Mouse (Mus musculus): ENCODE measurements around the gene Fcho1.
"Not testable (repeated sequence)": the region's sequence is repeated elsewhere in the genome, so short reads cannot be mapped to it uniquely, and the experiment has no call there.

Gene Fcho1

DNA sequence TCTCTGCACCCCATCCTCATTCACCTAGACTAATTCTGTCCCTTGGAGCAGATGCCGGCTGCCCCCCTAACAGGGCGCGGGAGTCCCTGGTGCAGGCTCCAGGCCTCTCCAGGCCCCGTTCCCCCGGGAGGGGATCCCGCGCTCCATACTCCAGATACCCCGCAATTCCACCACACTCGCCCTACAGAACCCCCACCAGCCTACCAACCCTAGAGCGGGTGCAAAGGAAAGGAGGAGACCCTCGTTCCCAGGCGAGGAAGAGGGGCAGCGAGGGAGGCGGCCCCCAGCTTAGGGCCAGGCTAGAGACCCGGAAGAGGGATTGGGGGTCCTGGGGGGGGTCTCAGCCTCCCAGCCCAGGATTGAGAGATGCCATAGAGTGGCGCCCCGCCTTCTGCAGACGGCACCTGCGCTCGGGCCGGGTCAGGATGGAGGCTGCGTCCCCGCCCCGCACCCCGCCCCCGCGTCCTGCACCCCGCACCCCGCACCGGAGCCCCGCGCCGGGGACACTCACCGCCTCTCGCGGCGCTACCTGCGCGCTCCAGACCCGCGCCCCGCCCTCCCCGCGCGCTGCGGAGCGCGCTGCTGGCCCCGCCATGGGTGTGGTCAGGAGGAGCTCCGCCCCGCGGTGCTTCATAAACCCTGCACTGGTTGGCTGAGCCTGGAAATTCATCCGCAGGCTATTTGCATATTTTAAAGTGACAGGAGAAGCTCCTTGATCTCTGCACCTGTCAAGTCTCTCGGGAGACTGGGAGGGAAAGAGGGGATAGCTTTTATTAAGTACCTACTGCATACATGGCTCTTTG lies at the start of gene Fcho1:
Gene Fcho1 (minus strand): TSS at position 595 of the 803 bp plus-strand sequence.
- DNase-seq (ENCODE audit: low spot score in 2 of 2): peak in 1 of 2 experiments; percentile 89

DNA sequence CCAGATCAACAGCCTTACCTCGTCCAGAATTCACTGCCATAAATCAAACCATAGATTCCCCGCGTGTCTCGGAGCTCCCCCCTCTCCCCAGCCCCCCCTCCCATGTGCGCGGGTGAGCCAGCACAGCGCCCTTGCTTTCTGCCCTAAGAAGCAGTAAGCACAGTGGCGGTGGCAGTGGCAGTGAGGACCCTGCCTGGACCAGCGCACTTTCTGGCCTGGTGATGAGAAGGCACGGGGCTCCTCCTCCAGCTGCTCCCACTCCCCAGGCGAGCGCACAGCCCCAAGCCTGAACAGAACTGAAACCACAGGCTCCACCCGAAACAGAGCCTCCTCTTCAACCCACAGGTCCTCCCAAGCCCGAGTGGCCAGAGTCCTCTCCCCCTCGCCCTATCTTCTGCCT lies 45.8 kb upstream of the Fcho1 start:
- DNase-seq (ENCODE audit: low spot score in 2 of 2): no peak

DNA sequence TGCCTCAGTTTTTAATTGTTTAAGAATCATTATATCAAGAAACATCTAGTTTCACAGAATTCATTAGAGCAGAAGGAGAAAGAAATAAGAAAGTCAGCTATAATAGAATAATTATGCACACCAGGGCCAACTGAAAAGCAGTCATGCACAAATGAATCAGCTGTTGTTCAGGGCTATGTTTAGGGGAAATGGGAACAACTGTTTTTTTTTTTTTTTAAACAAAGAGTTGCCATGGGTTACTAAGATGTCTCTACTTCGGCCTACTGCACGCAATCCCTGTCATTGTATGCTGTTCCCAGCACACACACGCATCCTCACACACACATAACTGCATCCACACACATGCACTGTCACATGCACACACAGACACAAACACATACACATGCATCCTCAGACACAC lies 33.3 kb upstream of the Fcho1 start:
- no peak for DNase-seq (ENCODE audit: low spot score in 2 of 2)

DNA sequence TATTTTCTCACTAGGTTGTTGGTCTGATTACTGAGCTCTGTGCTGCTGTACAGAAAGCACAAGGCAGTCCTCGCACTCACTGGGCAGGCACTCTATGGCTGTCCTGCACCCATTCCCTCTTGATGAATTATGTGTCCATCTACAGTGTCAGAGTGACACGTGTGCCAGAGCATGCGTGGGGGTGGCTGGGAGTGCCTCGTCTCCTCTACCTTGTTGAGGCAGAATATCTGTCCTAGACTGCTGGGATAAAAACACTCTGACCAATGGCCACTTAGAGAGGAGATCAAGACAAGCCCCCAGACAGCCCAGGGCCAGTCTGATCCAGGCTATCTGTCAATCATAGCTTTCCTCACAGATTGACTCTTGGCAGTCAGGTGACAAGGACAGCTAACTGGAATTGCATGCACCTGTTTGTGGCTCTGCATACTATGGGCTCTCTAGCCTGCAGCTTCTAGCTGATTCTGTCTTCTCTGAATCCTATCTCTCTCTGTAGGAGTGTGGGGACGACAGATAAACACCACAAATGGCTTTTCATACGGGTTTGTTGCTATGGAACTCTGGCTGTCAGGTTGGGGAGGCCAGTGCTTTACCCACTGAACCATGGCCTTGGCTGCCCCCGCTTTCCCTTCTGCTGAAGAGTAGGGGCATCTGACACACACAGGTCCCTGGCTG lies 27.5 kb upstream of the Fcho1 start:
- not testable (repeated sequence) for DNase-seq (ENCODE audit: low spot score in 2 of 2)

DNA sequence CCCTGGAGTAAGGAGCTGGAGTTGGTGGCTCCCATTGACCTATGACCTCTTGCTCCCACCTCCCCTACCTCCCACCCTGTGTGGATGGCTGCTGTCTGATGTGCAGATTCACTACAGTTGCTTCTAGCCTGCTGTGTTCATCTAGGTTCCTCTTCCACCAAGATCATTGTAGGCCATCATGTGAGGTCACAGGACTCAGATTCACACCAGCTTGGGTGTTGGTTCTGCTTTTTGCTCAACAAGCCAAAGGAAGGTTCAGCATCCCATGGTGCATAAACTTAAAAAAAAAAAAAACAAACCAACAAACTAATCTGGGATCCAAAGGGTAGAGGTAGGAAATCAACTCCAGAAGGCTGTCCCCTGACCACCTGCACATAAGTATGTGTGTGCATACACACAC lies 26.7 kb upstream of the Fcho1 start:
- DNase-seq (ENCODE audit: low spot score in 2 of 2): not testable (repeated sequence)

DNA sequence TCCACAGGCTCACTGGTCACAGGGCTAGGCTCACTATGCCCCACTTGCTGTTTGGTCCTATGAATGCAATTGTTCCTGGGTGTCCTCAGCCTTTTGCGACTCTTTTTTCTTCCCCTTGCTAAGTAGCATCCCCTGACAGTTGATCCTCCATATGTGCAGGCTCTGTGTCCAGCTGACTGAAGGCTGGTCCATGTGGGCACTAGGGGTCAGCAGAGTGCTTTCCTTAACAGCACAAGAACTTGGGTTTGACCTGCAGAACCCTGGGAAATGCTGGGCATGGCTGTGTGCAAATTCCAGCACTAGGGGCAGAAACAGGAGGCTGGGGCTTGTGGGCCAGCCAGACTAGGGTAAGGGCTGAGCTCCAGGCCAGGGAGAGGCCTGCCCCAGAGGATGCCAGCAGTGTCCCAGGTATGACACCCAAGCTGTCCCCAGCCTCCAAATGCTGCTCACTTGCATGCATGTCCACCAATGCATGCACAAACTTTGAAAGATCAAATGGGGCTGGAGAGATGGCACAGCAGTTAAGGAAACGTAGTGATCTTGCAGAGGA lies 25.9 kb upstream of the Fcho1 start:
- not testable (repeated sequence) for DNase-seq (ENCODE audit: low spot score in 2 of 2)

DNA sequence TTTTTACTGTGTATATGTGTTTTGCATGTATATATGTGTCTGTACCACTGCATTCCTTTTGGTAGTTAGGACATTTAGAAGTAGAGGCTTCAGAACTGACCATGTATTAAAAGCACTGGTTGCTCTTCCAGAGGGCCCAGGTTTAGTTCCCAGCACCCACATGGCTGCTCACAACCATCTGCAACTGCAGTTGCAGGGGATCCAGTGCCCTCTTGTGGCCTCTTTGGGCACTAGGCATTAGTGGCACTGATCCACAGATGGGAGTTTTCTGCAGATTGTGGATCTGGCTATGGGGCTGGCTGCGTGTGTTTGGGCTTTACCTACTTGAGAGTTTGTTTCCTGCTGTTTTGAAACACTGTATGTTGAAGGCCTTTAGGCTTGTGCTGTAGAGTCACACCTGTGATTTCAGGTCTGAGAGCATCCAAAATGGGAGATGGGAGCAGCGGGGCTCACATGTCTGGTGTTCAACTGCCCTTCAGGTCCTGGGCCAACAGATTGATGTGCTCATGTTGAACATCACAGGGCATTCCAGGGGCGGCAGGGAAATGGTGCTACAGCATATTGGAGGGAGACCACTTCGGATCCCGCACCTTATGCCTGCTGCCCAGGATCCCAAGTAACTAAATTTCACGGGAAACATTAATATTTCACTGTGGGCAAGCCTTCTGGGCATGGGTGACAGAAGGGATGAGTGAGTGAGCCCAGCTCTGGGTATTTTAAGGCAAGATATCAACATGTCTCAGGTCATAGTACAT lies 24.0 kb upstream of the Fcho1 start:
- not testable (repeated sequence) for DNase-seq (ENCODE audit: low spot score in 2 of 2)

DNA sequence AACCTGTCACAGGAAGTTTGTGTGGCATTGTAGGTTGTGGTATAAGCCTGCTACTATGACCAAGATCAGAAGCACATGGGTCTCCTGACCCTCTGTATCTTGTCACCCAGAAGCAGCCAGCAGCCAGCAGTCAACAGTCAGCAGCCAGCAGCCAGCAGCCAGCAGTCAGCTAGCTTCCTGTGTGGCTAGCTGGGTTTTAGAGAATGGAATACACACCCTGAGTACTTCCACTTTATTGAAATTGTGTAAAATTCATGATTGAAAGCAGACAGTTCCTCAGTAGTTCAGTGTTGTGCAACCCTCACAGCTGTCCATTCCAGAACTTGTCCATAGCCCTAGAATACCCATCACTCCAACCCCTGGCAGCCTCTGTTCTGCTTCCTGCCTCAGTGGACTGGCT lies 21.6 kb upstream of the Fcho1 start:
- not testable (repeated sequence) for DNase-seq (ENCODE audit: low spot score in 2 of 2)

DNA sequence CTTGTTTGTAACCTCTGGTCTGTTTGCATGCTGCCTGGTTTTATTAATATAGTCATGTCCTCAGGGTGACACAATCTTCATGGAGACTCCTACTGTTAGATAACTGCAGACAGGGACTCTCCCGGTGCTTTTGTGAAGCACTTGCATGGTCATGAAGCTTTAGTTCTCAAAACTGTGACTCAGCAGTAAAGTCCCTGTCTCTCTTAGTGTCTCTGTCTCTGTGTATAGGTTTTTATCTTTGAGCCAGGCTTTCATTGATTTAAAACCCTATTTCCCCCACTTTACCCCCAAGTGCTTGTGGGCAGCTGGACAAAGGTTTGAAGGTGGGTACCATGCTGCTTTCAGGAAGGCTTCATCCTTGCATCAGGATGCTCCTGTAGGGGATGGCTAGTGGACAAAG lies 19.8 kb upstream of the Fcho1 start:
- DNase-seq (ENCODE audit: low spot score in 2 of 2): no peak

DNA sequence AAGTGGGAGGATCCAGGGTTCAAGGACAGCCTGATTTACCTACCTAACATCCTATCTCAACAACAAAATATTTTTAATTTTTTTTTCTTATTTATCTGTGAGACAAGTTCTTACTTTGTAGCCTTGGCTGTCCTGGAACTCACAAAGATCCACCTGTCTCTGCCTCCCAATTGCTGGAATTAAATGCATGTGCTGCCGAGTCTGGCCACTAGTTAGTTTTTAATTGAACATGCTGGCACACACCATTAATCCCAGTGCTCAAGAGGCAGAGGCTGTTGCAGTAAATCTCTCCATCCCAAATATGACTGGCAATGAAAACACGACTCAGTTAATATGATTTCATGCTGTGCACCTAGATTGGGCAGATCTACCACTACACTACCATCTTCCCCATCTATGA lies 17.3 kb upstream of the Fcho1 start:
- DNase-seq (ENCODE audit: low spot score in 2 of 2): no peak

DNA sequence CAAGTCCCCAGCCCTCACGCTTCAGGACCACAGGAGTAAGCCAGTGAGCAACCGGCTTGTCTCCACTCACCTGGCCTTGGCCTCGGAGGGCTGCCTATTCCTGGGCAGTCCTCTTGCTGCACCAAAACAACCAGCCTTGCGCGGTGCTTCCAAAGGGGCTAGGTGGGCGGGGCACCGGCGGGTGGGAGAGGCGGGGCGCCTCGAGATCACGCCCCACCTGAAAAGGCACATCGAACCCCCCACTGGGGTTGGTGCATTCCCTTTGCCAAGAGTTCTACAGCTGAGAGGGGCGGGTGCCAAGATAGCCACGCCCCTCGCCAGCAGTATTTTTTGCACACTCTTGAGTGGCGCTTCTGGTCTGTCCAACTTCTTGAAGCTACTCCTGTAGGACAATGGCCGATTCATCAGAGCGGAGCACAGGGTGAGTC lies 16.2 kb upstream of the Fcho1 start:
- DNase-seq (ENCODE audit: low spot score in 2 of 2): no peak

DNA sequence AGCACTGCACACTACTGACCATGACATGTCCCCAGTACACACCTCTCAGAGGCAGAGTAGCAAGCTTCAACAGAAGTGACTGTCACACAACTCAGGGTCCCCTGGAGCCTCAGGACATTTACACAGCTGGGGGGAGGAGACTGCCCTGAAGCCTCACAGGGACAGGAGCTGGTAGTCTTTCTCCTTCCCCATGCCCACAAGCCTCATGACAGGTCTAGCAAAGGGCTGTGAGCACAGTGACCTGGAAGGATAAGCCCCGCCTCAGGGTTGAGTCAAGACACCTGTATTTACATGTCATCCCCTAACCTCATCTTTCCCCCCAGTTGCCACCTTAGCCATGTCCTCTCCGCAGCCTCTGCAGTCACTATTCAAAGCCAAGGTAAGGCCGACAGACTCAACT lies 15.7 kb upstream of the Fcho1 start:
- no peak for DNase-seq (ENCODE audit: low spot score in 2 of 2)

DNA sequence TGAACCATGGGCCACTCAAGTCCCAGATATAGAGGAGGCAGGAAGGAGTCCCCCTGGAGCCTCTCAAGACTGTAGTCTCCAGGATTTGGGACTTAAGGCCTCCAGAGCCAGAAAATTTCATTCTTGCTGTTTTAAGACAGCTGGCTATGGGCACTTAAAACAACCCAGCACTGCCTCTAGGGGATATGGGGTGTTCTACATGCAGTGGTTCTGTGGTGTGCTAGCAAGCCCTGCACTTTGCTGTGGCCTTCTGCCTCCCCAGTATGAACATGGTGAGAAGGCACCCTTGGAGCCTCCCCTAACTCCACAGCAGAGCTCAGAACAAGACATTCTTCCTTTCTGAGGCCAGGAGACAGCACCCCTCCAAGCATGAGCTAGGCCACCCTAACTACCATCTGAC lies 12.8 kb upstream of the Fcho1 start:
- DNase-seq (ENCODE audit: low spot score in 2 of 2): not testable (repeated sequence)

DNA sequence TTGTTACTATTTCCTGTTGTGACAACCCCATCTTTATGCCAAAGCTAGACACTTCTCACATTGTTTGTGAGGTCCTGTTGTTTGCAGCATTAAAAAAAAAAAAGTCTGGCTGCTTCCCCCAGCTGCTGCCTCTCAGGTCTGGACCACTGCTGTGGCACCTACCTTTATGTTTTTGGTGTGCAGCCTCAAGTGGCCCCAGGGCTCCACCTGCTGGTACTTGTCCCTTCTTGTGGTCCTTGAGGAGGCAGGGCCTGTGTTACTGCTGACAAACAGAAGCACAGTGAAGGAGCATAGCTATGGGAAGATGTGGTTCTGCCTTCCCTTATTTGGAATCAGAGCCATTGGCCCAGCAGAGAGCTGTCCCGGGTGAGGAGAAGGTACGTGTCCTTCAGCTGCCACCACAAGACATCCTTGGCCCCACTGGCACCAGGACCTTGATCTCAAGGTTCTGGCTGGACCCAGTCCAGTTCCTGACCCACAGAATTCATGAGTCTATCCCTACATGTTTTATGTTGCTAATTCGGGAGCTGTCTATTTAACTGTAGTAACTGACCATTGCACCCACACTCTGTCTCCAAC lies 6.2 kb upstream of the Fcho1 start:
- DNase-seq (ENCODE audit: low spot score in 2 of 2): peak in 1 of 2 experiments; percentile 71

DNA sequence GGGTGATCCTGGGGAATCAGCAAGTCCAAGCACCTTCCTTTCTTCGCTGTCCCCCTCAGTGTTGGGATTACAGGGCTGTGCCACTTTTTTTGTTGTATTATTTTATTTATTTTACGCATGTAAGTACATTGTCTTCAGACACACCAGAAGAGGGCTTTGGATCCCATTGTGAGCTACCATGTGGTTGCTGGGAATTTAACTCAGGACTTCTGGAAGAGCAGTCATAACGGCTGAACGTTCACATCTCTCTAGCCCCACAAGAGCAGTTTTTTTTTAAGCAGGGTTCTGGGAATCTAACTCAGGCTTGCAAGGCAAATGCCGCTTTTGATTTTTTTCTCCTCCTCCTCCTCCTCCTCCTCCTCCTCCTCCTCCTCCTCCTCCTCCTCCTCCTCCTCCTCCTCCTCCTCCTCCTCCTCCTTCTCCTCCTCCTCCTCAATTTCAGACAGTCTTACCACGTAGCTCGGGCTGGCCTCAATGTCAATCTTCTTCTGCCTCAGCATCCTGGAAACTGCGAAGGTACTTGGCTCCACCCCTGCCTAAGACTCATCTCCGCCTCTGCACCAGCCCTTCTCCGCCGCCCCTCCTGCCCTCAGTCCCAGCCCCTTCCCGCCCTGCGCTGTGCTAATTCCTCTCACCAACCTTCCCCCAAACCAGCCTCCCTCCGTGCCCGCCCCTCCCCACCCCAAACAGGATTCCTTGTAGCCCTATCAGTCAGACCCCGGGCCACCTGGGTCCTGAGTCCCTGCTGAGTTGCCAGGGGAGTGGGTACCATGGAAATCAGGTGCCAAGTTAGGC lies 3.5 kb upstream of the Fcho1 start:
- no peak for DNase-seq (ENCODE audit: low spot score in 2 of 2)

DNA sequence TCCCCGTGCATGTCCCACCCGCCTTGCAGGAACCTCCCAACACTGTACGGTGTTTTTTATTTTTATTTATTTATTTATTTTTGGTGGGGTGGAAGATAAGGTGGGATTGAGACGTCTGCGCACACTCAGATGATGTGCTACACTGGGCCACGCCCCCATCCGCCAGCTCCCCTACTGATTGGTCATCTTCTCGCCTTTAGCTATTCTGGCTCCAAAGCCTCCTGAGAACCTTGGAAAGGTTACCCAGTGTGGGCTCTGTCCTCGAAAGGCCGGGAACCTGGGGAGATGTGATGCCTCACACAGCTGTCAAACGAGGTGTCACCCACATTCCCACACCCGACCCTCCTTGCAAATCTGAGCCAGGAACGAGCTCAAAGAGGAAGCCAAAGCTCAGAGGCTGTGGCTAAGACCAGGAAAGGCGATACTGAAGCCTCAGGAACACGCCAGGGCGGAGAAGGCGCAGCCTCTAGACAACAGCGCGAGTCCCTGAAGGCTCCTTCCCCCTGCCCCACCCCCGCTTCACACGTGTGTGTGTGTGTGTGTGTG lies 2.8 kb upstream of the Fcho1 start:
- DNase-seq (ENCODE audit: low spot score in 2 of 2): no peak

DNA sequence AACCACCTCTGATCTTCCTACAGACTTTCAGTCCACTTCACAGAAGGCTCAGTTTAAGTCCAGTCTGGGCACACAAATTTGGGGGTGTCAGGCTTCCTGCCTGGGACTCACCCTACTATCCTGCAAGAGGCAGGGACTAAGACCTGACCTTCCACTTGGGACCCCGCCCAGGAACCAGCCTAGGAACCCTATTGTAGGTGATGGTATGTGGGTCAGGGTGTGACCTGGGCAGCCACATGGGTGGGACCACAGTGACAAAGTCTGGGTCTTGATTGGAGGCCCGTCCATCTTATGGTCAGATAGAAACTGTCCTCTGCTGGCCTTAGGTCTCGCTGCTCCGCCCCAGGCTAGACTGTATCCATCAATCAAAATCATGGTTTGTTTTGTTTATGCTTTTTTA lies 1.1 kb downstream of the Fcho1 start:
- DNase-seq (ENCODE audit: low spot score in 2 of 2): no peak

DNA sequence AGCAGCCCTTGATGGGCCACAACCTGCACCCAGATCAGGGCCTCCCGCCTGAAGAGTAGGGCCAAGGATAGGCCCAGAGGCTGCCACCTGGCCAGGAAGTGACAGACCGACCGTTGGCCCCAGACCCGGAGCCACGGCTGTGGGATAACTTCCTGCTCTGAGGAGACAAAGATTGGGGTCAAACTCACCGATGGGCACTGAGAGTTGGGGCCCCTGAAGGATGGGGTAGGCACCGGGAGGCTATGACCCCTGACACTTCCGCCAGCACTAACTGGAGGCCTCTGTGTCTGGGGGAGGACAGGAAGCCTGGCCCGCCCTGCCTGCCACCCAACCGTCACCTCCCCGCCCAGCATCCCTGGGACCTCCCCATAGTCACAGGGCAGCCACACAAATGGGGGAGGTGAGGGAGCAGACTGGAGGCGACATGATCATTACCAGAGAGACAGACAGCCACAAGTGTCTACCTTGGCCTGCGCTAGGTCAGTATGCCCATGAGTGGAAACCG lies 2.4 kb downstream of the Fcho1 start:
- DNase-seq (ENCODE audit: low spot score in 2 of 2): no peak

DNA sequence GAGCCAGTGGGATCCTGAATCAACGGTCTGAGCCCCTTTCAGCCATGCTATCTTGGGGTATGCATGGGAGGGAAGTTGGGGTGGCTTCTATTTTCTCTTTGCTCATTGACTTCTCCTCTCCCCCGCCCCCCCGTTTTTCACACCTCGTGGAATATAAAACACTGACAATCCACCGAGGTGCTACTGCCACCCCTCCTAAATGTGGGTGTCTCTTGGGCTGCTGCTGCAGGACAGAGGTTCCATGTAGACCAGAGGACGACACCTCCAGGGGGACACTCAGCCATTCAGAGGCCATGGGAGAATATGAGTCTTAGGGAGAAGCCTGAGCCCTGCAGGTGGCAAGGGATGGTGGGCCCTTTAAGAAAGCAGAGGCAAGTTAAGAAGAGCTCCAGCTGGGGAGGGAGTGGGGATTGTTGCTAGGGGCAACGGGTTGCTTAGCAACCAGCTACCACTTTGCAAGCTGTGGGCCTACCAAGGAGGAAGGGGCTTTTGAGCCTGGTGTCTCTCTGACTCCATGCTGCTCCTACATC lies 5.5 kb downstream of the Fcho1 start:
- peak; percentile 80 to 87 for DNase-seq (ENCODE audit: low spot score in 2 of 2)

DNA sequence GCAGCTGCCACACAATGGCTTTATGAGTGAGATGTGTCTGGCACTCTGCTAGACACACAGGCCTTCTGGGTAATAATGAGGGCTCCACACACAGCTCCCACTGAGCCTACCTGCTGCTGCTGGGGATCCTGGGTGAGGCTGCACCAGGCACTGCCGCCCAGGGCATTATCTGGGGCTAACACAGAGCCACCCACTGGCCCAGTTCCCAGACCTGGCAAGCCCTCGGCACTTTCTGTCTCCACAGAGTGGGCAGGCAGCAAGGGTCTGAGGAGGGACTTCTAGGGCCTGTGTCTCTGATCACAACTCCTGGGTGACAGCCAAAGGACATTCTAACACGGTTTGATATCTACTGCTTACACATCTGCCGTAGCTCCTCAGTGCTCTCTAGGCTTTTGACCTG lies 6.3 kb downstream of the Fcho1 start:
- DNase-seq (ENCODE audit: low spot score in 2 of 2): no peak

All from frontal cortex, postnatal 36 days (tissue).